Mouse (Mus musculus) heart, embryonic 10.5 days (tissue): Measurements from ENCODE around the gene Wfdc10. TPM values are rescaled to one million over a fixed set of nuclear protein-coding genes. Genes with fewer than 3 reads are reported as not detected.

Source experiments
- DNase-seq: peaks from one replicate; pipeline ENCODE4 v3.0.0-alpha.2; 2017; ENCODE audit warnings: low spot score
- H3K27ac ChIP-seq: fragments of 300-500 bp; sonication (generic); 2 replicates; pipeline ENCODE4 v1.5.1; 2016; ENCODE audit warnings: mild to moderate bottlenecking
- H3K27me3 ChIP-seq: fragments of 300-500 bp; sonication (generic); 2 replicates; pipeline ENCODE4 v1.6.1; 2016; ENCODE audit warnings: mild to moderate bottlenecking; ENCODE audit not compliant: poor library complexity, insufficient read depth, severe bottlenecking
- H3K36me3 ChIP-seq: fragments of 300-500 bp; sonication (generic); 2 replicates; pipeline ENCODE4 v1.6.1; 2016; ENCODE audit warnings: mild to moderate bottlenecking, moderate library complexity
- H3K4me1 ChIP-seq: fragments of 300-500 bp; sonication (generic); 2 replicates; pipeline ENCODE4 v1.6.1; 2016; ENCODE audit warnings: mild to moderate bottlenecking
- H3K4me3 ChIP-seq: fragments of 300-500 bp; sonication (generic); 2 replicates; pipeline ENCODE4 v1.5.1; 2016; ENCODE audit warnings: mild to moderate bottlenecking, moderate library complexity
- H3K9me3 ChIP-seq: fragments of 300-500 bp; sonication (generic); 2 replicates; pipeline ENCODE4 v1.6.1; 2016; ENCODE audit warnings: mild to moderate bottlenecking, moderate library complexity
- WGBS: fragments of 180-500 bp; shearing (Covaris S2); methylation state at CpG from one replicate; pipeline ENCODE4 v1.1.7; 2016; 5-methylcytosine and 5-hydroxymethylcytosine counted together
- polyA plus RNA-seq: library from polyadenylated mRNA; unstranded; fragments of >200 nt; fragmentation: Nextera tagmentation; extraction: Ambion mirVana; gene quantifications from 2 replicates; pipeline ENCODE4 v1.2.1, GENCODE M21; 2016

Gene Wfdc10
- polyA plus RNA-seq, 1 experiment from 2014 or later: not detected

DNA sequence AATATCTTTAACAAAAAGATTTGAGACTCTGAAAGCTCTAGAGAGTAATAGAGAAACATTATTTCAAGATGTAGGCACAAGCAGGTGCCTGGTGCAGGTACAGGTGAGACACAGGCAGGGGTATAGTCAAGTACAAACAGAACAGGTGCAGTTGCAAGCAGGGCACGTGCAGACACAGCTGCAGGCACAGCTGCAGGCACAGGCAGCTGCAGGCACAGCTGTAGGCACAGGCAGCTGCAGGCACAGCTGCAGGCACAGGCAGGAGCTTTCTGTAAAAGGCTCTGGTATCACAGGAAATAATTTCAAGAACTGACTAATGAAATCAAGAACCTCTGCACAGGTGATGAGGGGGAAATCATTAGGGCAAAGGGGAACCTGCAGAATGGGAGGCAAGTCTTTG, 15.1 kb downstream of the Wfdc10 start:
- Histone ChIP-seq H3K36me3 (no peaks in the 10 kb centered on the region), H3K27me3 (no peaks in the 10 kb centered on the region), H3K4me1 (no peaks in the 10 kb centered on the region), H3K27ac (no peak overlapping the region), H3K4me3 (no peak overlapping the region), H3K9me3 (no peaks in the 10 kb centered on the region)
- 33% methylated on average over 1 of the region's 1 CpGs for WGBS
- no peak for DNase-seq

DNA sequence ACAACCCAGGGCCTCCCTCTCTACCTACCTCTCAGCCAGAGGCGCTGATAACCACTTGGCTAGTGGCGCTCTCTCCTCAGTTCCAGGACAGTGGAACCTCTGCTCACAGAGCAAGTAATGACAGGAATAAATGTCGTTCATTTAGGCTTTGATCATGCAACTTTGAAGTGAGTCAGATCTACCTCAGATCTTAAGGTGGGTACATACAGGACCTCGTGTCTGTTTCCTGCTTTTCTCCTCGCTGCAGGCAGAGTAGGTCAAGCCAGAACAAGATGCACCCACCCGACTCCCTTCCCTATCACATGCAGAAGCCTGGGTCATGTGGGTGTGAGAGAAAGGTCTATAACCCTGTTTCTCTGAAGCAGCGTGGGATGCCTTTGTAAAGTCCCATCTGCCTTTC, 18.1 kb downstream of the Wfdc10 start, which contains the start of gene Wfdc11:
Gene Wfdc11 (minus strand): TSS at position 101 of the 400 bp plus-strand sequence.
- 67% methylated on average over 7 of the region's 7 CpGs for WGBS

DNA sequence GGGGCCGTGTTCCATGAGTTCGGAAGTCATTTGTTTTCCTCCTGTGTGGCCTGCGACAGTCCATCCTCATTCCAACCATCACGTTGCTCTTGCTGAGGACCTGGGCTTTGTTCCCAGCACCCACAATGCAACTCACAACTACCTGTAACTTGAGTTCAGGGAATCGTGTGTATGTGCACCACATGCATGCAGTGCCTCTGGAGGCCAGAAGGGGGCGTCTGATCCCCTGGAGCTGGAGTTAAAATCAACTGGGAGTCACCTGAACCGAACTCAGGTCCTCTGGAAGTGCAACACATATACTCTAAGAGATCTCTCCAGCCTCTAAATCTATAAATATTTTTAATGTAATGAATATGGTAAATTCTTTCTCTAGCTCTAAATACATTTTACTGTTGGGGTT, 20.3 kb downstream of the Wfdc10 start:
- no peak overlapping the region for H3K4me3 ChIP-seq
- DNase-seq: no peak
- H3K36me3 ChIP-seq: no peaks in the 10 kb centered on the region
- no peaks in the 10 kb centered on the region for H3K27me3 ChIP-seq
- H3K4me1 ChIP-seq: peaks cover 8% of the 10 kb centered on the region; the same call in 1 of the 2 replicates
- no peaks in the 10 kb centered on the region for H3K9me3 ChIP-seq
- no peak overlapping the region for H3K27ac ChIP-seq
- WGBS: 79% methylated on average over 7 of the region's 7 CpGs

More for the DNA sequence above, 18.1 kb downstream of the Wfdc10 start, which contains the start of gene Wfdc11:
- no peak for DNase-seq
- Histone ChIP-seq H3K9me3 (no peaks in the 10 kb centered on the region), H3K27me3 (no peaks in the 10 kb centered on the region), H3K27ac (no peak within 1 kb of the TSS), H3K4me3 (no peak within 1 kb of the TSS), H3K36me3 (no peaks in the 10 kb centered on the region), H3K4me1 (peaks cover 4% of the 10 kb centered on the region; the same call in 1 of the 2 replicates)

DNA sequence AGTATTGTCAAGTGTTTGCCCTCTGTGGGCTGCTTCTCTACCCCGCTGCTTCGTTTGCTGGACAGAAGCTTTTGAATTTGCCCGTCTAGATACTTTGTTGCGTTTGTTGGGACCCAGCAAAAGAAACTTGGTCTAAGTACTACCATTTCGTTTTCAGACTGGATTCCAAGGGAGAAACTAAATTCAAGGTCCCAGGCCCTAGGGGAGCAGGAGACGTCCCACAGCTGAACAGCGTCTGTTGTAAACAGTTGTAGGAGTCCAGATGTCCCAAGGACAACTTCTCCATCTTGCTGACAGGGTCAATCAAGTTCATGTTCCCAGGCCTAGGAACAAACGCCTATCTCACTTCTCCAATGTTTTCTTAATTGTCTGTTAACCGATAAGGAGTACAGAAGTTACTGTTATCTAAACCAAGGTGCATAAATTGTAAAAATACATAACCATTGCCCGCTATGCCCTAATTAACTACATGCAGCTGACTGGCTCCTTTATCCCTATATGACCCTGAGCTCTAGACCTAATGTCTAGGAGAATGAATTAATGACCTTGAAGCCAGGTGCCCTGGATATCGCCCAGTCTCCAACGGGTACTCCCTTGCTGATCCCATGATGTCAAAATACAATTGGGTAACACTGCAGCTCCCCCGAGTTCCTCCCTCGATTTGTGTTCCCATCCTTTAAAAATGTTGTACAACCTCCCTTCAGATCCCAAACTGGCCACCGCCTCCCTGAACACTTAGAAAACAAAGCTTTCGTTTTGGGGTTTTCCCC, 21.3 kb downstream of the Wfdc10 start:
- DNase-seq: no peak
- no peaks in the 10 kb centered on the region for H3K9me3 ChIP-seq

DNA sequence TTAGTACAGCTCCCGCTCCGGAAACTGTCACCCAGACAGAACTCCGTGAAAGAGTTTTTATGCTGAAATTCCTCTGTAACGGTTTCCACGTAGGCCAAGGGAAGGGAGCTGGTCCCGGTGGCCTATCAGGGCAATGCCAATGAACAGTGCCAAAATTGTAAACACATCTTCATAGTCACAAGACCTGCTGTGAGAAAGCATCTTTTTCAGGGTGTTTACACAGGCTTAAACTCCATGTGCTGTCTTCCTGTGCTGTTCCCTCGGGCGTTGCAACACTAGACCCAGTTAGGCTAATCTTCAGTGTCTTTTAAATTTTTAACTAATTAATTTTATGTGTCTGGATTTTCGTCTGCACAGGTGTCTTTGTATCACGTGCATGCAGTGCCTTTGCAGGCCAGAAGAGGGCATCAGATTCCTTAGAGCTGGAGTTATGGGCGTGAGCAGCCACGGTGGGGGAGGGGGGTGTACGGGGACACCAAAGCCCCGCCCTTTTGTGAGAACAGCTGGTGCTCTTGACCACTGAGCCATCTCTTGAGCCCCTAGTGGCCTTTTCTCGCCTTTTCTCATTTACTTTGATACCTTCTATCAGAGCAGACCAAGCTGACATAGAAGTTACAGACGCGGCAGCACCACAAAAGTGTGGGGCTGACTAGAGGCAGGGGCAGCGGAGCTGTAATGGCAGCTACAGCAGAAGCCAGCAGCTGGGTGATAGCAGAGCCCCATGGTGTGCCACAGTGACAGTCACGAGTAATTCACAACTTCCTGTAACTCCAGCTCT, 23.2 kb downstream of the Wfdc10 start:
- H3K9me3 ChIP-seq: no peaks in the 10 kb centered on the region
- 20% methylated on average over 19 of the region's 19 CpGs for WGBS
- peak; percentile 91 for DNase-seq

More for the DNA sequence above, 21.3 kb downstream of the Wfdc10 start:
- 79% methylated on average over 16 of the region's 16 CpGs for WGBS
- Histone ChIP-seq H3K4me3 (no peak overlapping the region), H3K27ac (no peak overlapping the region), H3K36me3 (no peaks in the 10 kb centered on the region), H3K27me3 (no peaks in the 10 kb centered on the region), H3K4me1 (peaks cover 8% of the 10 kb centered on the region; the same call in 1 of the 2 replicates)

DNA sequence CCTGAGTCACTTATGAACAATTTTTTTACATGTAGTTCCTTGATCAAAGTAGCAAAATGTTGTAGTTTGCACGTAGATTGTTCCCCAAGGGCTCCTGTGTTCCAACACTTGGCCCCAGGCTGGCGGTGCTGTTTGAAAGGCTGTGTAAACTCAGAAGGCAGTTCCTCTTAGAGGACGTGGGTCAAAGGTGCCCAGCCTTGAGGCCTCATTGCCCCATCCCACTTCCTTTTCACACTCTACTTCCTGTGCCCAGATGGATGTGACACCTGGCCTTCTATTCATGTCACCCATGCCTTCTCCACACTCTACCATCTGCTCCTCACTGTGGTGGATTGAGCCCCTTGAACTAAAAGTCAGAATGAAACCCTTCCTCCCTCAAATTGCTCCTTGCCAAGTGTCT, 24.1 kb downstream of the Wfdc10 start:
- Histone ChIP-seq H3K27ac (no peak overlapping the region), H3K27me3 (no peaks in the 10 kb centered on the region), H3K4me1 (peaks cover 8% of the 10 kb centered on the region; the same call in 1 of the 2 replicates), H3K9me3 (no peaks in the 10 kb centered on the region), H3K36me3 (no peaks in the 10 kb centered on the region), H3K4me3 (no peak overlapping the region)
- WGBS: 53% methylated on average over 3 of the region's 3 CpGs
- no peak for DNase-seq

More for the DNA sequence above, 23.2 kb downstream of the Wfdc10 start:
- Histone ChIP-seq H3K36me3 (no peaks in the 10 kb centered on the region), H3K4me3 (peak overlapping the region; percentile 50), H3K27me3 (no peaks in the 10 kb centered on the region), H3K27ac (no peak overlapping the region), H3K4me1 (peaks cover 8% of the 10 kb centered on the region; the same call in 1 of the 2 replicates)

DNA sequence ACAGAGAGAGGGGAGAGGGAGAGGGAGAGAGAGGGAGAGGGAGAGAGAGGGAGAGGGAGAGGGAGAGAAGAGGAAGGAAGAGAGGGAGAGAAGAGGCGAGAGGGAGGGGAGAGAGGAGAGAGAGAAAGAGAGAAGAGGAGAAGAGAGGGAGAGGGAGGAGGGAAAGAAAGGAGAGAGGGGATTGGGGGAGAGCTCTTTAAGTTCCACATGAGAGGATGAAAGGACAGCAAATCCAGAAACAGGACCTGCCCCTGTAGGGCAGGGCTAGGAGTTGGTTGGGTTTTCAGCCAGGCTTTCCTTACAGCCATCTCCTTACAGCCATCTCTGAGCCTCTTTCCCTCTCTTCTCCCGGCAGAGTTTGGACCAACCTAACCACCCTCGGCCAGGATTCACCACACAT, 29.0 kb downstream of the Wfdc10 start, which contains the start of gene Wfdc13:
Gene Wfdc13 (plus strand): TSS at position 301 of the 400 bp plus-strand sequence.
- Histone ChIP-seq H3K27ac (no peak within 1 kb of the TSS), H3K27me3 (peaks cover 4% of the 10 kb centered on the region; the same call in 1 of the 2 replicates), H3K36me3 (no peaks in the 10 kb centered on the region), H3K4me1 (no peaks in the 10 kb centered on the region), H3K9me3 (no peaks in the 10 kb centered on the region), H3K4me3 (no peak within 1 kb of the TSS)
- no peak for DNase-seq
- 43% methylated on average over 3 of the region's 3 CpGs for WGBS

DNA sequence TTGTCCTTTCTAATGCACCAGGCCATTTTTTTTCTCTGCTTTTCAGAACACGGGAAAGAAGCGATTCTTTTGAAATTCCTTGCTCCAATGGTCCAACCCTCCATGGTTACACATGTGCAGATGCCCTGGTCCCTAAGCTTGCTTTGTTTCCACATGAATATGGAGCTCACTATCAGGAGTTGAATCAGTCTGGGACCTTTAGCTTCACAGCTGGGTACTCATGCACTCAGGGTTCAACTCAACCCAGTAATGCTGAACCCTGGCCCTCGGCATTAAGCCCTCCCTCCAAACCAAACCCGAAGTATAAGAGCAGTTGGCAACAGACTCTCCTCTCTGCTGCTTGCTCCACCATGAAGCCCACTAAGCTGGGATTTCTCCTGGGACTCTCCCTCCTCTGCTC, 42.4 kb downstream of the Wfdc10 start, which contains the start of gene Spint4:
Gene Spint4 (plus strand): TSS at position 301 of the 400 bp plus-strand sequence.
- no peaks in the 10 kb centered on the region for H3K36me3 ChIP-seq
- DNase-seq: no peak
- H3K27ac ChIP-seq: no peak within 1 kb of the TSS
- H3K9me3 ChIP-seq: no peaks in the 10 kb centered on the region
- no peaks in the 10 kb centered on the region for H3K4me1 ChIP-seq
- WGBS: 79% methylated on average over 4 of the region's 4 CpGs
- no peak within 1 kb of the TSS for H3K4me3 ChIP-seq
- H3K27me3 ChIP-seq: no peaks in the 10 kb centered on the region

DNA sequence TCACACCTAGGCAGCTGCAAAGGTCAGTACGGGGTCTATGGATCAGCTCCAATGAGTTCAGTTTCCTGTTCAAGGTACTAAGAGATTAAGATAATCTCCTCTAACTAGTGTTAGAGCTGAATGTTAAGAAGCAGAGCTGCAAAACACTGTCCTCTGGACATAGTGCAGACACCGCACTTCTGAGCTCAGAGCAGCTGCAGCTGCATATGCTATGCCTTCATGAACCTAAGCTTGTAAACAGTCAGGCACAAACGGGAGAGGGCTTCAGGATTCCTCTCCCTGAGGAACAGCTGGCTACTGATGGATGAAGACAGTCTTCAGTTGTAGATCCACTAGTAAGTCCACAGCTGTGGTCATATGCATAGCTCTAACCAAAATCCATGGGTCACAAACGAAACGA, 45.1 kb downstream of the Wfdc10 start:
- Histone ChIP-seq H3K4me3 (no peak overlapping the region), H3K4me1 (no peaks in the 10 kb centered on the region), H3K36me3 (no peaks in the 10 kb centered on the region), H3K9me3 (no peaks in the 10 kb centered on the region), H3K27me3 (no peaks in the 10 kb centered on the region), H3K27ac (no peak overlapping the region)
- DNase-seq: no peak
- WGBS: 73% methylated on average over 5 of the region's 5 CpGs

DNA sequence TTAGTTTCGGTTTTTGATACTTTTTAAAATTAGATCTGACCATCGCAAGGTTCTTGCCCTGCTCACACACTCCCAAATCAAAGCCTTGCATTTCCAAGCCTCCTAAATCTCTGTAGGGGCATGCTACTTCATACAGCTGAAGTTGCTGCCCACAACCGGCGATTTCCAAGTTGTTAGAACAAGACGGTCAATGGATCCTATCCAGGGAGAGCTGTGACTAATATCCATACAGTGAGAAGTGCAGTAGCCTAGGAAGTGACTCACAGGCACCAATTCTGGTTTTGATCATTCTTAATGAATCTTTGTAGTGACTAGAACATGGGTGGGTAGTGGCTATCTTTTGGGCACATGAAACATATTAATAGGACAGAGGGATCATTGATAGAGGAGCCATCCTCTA, 45.9 kb downstream of the Wfdc10 start:
- Histone ChIP-seq H3K4me3 (no peak overlapping the region), H3K27me3 (no peaks in the 10 kb centered on the region), H3K27ac (no peak overlapping the region), H3K4me1 (no peaks in the 10 kb centered on the region), H3K9me3 (no peaks in the 10 kb centered on the region), H3K36me3 (no peaks in the 10 kb centered on the region)
- no peak for DNase-seq
- 88% methylated on average over 5 of the region's 5 CpGs for WGBS

DNA sequence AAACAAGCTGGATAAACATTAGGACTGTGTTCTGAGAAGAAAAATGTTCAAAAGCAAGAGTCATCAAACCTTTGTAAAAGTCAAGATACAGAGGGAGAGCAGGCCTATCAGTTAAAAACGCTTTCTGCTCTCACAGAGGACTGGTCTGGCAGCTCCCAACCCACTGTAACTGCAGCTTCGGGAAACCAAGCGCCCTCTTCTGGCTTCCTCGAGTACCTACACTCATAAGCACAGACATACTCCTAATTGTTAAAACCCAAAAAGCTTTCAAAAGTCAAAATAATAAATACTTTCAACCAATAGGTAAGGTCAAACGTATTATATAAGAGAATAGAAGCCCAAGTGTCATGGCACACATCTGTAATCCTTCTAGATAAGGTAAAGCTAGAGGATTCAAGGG, 48.4 kb downstream of the Wfdc10 start:
- Histone ChIP-seq H3K4me3 (no peak overlapping the region), H3K36me3 (no peaks in the 10 kb centered on the region), H3K27ac (no peak overlapping the region), H3K27me3 (no peaks in the 10 kb centered on the region), H3K9me3 (no peaks in the 10 kb centered on the region), H3K4me1 (no peaks in the 10 kb centered on the region)
- no peak for DNase-seq
- WGBS: 72% methylated on average over 5 of the region's 5 CpGs

DNA sequence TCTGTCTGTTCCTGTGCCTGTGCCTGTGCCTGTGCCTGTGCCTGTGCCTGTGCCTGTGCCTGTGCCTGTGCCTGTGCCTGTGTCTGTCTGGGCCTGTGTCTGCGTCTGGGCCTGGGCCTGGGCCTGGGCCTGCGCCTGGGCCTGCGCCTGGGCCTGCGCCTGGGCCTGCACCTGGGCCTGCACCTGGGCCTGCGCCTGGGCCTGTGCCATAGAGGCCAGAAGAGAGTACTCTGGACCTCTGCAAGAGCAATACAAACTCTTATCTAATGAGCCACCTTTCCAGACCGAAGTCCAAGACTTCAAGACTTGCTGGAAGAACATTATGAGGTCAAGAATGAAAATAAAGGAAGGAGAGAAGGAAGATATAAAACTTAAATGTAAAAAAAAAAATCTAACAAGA, 49.5 kb downstream of the Wfdc10 start:
- no peak for DNase-seq
- H3K27me3 ChIP-seq: no peaks in the 10 kb centered on the region
- 82% methylated on average over 6 of the region's 6 CpGs for whole genome bisulfite sequencing
- H3K4me3 ChIP-seq: no peak overlapping the region
- no peaks in the 10 kb centered on the region for H3K9me3 ChIP-seq
- no peaks in the 10 kb centered on the region for H3K4me1 ChIP-seq
- H3K27ac ChIP-seq: no peak overlapping the region
- no peaks in the 10 kb centered on the region for H3K36me3 ChIP-seq

DNA sequence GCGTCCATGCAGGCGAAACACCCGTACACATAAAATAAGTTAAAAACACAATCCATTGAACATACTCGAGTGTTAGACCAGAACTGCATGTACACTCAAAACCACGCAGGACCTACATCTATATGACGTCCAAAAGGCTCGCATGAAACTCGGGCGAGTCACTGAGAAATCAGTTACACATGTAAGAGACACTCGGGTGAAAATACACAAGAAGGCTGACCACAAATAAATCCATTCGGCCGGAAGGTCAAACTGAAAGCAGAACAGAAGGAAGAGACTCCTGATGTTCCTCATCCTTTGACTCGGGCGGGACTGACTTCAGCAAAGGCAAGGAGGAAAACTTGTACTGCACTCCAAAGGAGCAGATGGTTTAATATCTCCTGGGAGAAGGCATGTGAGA, 50.1 kb downstream of the Wfdc10 start:
- Histone ChIP-seq H3K9me3 (no peaks in the 10 kb centered on the region), H3K4me3 (no peak overlapping the region), H3K4me1 (no peaks in the 10 kb centered on the region), H3K36me3 (no peaks in the 10 kb centered on the region), H3K27ac (no peak overlapping the region), H3K27me3 (no peaks in the 10 kb centered on the region)
- 89% methylated on average over 14 of the region's 14 CpGs for WGBS
- no peak for DNase-seq
